Mouse (Mus musculus): ENCODE results near the gene Ikzf3. TPM values are rescaled to one million over a fixed set of nuclear protein-coding genes. Genes with fewer than 3 reads are reported as not detected.

Ikzf3 gene
- total RNA-seq, 2 experiments from 2014 or later, result 0.09 to 0.93 TPM

DNA sequence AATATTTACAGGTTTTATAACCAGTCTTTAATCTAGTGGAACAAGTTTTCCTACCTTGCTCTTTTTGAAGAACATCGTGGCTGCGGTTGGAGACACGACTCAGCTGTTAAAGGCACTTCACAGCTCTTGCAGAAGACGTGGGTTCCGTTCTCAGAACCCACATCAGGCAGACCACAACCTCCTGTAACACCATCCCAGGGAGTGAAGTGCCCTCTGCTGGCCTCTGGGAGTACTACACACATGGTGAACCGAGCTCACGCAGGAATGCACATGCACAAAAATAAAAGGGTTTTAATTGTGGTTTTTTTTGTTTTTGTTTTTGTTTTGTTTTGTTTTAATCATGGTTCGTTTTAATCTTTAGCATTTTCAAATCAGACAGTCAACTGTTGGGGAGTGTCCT is 22.5 kb upstream of the Ikzf3 start:
- DNase-seq, result no peak

DNA sequence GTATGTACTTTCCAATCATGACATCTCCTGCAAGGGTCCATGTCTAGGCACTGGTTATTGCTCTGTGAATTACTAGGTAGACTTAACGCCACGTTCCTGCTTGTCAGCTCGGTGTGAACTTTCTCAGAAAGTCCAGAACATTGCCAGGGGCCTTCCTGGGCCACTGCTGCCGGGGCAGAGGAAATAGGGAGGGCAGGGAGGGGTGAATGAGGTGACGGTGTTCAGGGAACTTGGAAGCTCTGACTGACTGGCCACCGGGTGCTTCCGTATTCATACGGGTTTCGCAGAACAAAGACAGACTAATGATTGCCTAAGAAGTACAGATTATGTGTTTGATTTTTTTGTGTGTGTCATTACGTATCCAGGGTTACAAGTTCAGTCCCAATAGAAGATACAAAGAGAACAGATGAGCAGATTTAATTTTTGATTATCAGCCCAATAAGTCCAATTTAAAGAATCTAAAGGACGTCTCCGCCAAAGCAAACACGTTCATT is 18.1 kb upstream of the Ikzf3 start:
- DNase-seq, result no peak

DNA sequence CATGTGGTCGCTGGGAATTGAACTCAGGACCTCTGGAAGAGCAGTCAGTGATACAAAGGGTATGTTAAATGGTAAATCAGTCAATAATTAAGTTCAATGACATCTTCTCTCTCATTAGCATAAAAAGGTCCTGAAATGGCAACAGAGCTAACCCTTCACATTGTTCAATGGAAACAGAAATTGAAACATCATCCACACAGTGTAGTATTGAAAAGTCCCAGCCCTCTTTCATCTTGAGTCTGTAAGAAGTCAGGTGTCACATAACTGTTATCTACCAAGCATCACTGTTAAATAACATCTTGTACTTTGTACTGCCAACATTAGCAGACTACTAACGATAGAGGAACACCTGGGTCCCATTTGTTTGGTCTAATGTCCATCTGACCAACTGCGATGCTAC is 17.2 kb upstream of the Ikzf3 start:
- DNase-seq, result no peak

DNA sequence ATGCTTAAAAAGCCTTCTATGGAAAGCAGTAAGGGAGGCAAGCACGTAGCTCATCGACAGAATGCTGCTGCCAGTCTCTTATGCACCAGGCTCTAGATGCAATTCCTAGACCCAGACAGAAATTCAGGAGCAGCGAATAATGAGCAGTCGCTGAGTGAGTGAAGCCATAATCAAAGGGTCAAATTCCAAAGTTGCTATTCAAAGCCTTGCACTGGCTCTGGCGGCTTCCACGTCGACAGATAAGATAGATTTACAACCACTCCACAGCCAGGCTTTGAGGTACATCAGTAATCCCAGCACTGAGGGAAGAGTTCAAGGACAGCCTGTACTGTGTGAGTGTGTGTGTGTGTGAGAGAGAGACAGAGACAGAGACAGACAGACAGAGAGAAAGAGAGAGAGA is 15.1 kb upstream of the Ikzf3 start:
- no peak for DNase-seq

DNA sequence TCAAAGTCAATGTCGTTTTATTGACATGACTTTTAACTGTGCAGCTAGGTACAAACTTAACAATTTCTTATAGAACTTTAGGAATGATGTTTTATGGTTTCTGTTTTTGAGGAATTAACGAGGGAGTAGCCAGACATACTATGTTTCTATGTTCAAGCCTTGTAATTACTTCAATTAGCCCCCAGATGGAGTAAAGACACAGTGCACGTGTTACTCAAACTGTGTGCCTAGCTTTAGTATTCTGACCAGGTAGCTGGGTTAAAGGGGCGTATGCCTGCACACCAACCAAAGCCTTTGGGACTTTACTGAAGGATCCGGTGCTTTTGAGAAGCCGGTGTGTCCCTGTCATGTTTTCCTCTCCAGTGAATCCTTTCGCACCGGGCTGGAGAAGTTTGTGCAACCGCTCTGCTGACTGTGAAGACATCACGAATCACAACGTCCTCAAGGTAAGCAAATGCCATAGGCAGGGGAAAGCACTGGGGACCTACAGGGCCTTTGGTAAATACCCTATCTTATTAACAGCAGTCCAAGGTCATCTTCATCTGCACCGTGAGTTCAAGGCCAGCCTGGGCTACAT is 9.4 kb upstream of the Ikzf3 start:
- no peak for DNase-seq

DNA sequence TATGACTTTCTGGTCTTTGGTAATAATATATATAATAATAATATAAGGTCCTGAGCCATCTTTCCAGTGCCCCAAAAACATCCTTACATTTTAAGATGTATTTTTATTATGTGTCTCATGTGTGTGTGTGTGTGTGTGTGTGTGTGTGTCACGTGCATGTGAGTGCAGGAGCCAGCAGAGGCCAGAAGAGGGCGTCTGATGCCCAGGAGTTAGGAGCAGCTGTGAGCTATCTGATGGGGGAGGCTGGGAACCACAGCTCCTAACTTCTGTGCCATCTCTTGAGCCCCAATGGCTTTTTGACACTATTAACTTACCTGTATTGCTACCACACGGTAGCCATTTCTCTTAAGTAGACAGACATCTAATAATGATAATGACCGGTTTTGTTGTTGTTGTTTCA is 8.1 kb upstream of the Ikzf3 start:
- DNase-seq, result no peak

DNA sequence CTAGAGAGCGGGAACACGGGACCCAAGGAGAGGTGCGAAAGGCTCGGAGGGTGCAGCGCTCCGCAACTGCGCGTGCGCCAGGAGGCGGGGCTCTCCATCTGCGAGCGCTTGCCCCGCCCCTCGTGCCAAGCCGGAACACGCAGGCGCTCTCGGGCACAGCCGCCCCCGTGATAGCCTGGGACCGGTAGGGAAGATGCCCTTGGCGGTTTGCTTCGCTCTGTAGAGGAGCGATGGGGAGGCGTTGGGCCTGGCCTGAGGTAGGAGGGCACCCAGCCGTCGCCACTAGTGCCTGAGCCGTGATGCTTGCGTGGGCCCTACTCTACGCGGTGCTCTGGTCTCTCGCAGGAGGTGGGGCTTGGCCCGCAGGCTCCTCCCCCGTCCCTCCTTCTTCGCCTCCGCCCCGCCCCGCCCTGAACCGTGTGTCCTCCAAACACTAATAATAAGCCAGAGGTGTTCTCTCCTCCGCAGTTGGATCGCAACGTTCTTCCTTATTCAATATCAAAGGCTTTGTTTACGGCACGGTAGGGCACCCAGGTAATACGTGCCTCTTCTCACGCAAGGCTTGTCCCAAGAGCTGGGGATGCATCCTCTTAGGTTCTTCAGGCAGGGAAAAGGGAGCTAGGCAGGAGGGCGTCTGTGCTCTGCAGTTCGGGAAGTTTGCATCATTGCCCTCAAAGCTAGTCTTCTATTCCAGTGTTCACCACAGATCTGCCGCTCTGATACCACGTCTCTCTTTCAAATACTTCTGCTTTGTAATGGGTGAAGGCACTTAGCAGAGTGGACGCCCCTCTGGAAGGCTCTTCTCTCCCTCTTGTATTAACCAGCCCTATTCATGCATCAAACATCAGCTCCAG is 5.4 kb upstream of the Ikzf3 start, which contains the start of gene Zpbp2:
Zpbp2 (plus strand) TSS at position 123 of the 854 bp plus-strand sequence.
- peak; percentile 84 for DNase-seq

DNA sequence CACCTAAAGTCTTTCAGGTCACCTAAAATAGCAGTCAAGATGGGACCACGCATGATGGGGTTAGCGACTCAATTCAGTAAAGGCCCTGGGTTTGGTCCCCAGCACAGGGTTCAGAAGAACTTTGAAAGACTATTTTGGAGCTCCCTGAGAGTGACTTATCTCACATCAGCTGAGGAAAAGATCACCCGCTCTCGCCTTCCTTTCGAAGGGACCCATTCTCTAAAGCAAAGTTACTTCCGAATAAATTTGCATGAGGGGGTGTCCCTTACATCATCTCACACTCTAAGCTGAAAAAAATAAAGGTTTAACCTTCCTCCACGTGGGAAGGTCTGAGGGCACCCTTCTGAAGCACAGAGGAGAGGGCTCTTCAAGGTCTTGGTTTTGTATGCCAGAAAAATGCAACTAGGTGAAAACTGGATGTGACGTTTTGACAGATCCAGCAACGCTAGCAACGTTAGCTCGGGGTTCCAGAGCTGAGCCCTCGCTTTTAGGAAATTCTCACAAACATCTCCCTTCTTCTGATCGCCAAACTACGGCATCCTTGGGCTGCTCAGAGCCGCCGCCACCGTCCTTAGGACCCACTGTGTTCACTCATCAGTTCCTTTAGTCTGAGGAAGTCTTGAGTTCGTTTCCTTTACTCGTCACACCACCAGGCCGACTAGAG is 4.6 kb upstream of the Ikzf3 start:
- DNase-seq, result no peak

DNA sequence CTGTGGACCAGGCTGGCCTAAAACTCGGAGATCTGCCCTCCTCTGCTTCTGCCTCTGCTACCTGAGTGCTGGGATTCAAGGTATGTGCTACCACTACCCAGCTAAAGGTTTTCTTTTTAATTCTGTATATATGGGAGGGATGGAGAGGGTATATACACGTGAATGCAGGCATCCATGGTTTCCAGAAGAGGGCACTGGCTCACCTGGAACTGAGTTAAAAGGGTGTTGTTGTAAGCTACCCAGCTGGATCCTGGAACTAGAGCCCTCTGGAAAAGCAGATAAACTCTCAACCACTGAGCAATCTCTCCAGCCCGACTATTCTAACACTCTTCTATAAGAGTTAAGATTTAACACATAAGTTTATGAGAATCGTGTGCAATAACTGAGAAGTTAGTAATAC is 3.5 kb upstream of the Ikzf3 start:
- DNase-seq, result no peak

DNA sequence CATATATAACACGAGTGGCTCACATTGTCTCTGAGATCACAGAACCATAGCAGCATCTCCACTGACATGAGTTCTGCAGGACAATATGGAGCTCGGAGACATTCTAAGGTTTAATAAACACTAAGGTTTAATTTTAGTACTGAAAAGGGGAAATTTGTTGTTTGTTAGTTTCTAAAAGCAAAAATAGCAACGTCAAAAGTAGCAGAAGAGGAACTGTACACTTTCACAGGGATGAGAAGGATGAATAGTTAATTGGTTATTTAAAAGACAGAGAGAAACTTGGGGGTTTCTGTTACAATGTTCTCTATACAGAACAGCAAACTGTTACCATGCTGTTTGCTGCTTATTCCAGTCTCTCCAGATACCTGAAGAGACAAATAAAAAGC is 1.5 kb upstream of the Ikzf3 start:
- DNase-seq, result no peak

DNA sequence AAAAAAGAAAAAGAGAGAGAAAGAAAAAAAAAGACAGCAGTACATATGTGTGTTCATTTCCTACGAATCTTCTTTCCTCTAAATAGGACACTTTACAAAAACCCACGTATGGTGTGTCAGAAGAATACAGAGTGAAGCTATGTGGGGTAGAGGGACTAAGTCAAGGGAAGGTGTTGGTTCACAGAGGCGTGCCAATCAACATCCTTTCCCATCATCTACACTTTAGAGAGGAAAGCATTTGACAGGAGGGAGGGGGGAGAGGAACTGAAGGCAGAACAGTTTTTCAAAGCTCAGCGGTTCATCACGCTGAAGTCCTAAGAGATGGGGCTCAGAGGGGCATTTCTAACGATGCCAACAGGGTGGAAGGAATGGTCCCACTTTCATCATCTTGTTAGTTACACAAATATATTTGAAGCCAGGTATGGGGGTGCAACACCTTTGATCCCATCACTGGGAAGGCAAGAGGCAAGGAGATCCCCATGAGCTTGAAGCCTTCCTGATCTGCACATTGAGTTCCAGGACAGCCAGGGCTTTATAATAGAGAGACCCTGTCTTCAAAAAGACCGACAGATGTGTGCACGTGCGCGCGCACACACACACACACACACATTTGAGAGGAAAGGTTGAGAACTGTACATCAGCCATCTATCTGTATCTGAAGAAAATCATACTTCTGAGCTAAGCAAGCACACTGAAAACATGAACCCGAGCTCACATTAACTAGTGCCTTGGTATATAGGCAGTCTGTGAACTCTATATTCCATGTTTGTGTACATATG is 887 bp upstream of the Ikzf3 start:
- DNase-seq, result no peak

DNA sequence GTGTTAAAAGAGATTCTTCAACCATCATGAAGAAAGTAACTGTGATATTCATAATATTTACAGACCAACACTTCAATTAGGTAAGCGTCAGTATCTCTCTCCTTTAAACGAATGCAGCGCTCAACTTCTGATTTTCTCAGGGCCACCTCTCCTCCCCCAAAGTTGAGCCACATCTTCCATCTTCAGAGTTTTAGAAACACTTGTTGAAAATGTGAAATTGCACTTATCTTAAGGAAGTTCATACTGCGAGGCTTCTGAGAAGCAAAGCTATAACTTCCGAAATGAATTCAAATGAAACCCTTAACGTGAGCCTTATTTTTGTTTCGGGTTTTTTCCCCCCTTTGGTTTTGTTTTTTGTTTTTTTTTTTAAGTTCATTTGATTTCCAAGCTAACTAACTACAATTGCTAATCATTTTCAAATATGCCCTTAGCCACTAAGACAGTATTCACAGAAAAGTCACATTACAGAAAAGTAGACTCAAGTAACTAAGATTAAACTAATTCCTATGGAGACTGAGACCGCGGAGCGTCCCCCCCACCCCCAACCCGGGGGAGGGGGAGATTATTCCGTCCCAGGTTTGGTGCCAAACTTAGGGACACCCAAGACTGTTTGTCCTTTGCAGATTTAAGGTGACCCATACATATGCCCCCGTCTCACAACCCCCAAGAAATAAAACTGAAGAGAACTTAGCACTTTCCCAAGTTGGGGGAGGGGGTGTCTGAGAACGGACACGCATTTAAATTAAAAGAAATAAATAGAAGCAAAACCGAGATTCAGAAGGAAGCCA is 747 bp downstream of the Ikzf3 start:
- DNase-seq, result no peak

DNA sequence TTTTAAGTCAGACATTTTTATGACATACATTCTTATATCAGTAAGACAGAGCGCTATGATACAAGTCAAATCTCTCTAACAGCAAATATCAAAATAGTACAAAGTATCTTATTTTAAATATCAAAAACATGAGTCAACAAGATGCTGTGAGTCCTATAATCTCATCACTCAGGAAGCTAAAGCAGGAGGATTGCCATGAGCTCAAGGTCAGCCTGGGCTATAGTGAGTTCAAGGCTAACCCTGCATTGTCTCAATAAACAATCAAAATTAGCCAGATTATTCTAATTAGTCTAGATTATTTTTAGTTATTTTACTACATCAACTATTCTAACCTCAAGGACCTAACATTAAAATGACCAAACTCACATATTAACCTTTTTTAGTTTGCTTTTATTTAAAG is 2.4 kb downstream of the Ikzf3 start:
- DNase-seq, result no peak

DNA sequence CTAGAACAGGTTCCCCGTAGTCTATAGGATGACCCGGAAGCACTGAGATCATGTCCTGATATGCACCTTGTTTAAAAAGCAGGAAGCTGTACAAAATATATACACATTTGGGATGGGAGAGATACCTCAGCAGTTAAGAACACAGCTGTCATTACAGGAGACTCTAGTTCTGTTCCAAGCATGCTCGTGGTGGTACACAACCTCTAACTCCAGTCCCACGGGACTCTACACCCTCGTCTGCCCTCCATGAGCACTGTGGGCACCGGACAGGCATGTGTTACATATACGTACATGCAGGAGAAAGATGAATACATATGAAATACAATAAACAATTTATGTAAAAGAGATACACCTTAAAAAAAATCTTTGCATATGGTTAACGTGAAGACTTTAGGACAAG is 3.3 kb downstream of the Ikzf3 start:
- no peak for DNase-seq

DNA sequence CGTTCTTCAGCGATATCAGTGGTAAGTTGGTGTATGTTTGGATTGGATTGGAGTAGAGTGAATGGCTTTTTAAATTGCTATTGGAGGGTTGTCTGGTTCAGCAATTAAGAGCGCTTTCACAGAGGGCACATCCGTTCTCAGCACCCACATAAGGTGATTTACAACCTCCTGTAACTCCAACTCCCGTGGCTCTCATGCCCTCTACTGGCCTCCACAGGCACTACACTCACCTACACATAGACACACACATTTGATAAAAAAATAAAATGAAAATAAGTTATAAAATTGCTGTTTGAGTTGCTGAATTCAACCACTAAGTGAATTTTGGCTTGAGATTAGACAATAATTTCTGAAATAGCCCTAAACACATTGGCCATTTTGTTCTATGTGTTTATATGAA is 5.5 kb downstream of the Ikzf3 start:
- no peak for DNase-seq

DNA sequence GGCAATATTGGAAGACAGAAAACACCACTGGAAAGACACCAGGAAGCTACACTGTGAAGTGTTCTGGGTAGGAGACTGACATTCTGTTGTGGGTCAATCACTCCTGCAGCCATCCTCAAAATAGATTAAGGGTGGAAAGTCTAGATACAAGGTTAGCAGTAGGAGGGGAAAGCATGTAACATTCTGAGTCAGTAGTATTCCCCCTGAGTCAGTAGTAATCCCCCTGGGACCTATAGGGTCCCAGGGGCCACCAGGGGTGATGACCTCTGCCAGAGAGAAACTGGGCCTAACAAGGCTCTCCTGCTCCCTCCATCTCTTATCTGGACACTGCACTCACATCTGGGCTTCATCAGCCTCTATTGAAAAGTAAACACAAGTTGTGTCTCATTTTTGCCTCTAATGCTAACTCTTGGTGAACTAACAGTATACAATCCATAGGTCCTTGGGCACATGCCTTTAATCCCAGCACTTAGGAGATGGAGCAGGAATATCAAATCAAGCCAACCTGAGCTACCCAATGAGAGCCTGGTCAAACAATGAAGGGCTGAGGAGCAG is 8.3 kb downstream of the Ikzf3 start:
- DNase-seq, result no peak

DNA sequence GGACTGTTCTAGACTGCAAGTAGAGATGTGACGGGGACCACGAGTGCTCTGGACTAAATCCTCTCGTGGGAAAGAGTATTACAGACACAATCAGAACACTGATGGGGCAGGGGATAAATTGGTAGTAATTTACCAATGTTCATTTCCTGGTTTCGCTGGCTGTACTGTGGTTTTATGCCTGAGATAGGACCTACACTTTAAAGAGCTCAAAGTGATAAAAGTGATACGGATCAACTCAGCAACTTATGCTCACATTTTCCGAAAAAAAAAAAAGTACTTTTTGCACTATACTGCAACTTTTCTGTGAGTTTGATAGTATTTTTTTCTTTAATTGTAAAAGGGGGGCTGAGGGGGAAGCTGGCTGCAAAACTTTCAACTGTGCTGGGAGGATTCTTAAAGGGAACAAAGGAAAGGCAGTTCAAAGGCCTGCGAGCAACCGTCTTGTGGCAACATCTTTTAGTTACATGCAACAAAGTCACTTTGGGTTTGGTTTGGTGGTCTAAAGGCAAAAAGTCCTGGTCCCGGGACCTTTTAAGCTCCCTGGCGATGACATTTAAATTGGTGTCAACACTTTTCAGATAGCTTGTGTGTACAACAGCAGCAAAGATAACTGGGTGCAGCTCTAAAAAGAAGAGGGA is 18.9 kb downstream of the Ikzf3 start:
- no peak for DNase-seq

DNA sequence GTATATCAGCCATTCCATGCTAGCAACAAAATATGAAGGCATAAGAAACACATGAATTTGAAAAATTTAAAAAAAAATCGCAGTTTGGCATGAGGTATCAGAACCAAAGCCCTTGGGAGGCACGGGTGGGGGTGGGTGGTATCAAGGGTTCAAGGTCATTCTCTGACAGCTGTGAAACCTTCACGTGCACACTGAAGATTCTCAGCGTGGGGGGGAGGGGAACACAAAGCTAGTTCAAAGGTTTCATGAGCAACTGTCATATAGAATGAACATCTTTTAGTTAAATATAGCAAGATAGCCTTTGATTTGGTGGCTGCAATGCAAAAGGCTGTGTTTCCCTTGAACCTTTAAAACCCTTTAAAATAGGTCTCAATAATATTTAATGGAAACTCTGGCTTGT is 20.7 kb downstream of the Ikzf3 start:
- DNase-seq, result no peak

DNA sequence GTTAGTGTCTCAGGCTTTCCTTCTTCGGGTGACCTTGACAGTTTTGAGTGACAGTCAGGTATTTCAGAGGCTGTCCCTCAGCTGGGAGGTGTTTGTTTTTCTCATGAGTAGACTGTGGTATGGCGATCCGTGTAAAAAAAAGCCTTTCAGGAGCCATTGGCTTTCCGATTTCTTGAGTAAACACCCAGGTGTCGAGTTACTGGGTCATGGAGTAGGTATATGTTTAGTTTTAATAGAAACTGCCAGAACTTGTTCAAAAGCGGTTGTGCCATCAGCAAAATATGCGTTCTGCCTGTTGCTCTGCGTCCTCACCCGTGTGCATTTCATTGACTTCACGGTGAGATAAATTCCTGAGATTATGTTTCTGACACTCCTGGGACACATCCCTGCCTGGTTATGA is 25.4 kb downstream of the Ikzf3 start:
- no peak for DNase-seq

DNA sequence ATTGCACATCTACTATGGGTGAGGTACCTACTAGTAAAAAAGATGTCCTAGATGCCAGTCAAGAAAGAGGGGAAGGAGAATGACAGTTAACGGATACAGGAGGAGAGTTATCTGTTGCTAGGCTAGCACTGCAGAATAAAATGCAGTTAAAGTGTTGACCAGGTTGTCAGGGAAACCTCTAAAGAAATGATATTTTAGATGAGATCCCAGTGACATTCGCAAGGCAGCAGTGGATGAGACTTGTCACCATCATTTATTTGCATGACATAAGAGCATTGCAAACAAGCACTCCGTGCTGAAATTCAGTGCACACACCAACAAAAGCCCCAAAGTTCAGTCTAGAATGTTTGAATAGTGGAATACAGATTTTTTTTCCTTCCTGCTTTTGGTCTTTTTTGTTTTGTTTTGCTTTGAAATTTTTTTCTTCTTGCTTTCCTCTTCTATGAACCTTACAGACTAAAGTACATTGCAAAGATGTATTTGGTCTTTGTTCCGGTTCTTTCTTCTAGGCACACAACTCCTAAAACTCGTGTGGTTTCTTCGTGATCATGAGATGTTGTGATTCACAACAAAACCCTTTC is 32.4 kb downstream of the Ikzf3 start:
- no peak for DNase-seq

DNA sequence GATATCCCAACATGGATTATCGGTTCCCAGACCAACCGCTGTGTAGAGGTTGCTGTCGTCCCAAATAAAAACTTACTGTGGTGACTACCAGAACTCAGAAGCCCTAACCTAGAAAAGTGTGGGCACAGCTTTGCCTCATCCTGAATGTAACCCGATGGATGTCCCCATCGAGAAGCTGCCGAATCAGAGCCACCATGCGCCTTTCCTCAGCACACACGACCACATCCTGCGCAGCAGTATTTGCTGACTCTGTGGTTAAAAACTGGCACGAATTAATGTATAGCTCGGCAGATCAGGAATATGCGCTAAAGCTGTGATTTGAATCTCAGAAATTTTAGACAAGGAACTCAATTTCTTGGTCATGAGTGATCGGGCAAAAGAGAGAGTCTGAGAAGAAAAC is 33.0 kb downstream of the Ikzf3 start:
- no peak for DNase-seq

All from gastrocnemius, postnatal 10 days (tissue).